Mouse (Mus musculus) lung, postnatal 0 days (tissue): ENCODE measurements around the gene Fbxw8. TPM values are rescaled to one million over a fixed set of nuclear protein-coding genes. Genes with fewer than 3 reads are reported as not detected.

Experiments
- ATAC-seq: fragments of 200-750 bp; cut with Nextera tagmentation; 2 replicates; pipeline ENCODE4 v1.8.0; 2017; ENCODE audit warnings: moderate library complexity
- DNase-seq: peaks from one replicate; pipeline ENCODE4 v3.0.0-alpha.2; 2016; ENCODE audit warnings: low spot score
- H3K27ac ChIP-seq: fragments of 300-500 bp; sonication (generic); 2 replicates; pipeline ENCODE4 v1.5.1; 2014; ENCODE audit warnings: antibody characterized with exemption, mild to moderate bottlenecking, low read length, mixed read lengths
- H3K27me3 ChIP-seq: fragments of 300-500 bp; sonication (generic); replicated peaks from 2 replicates; pipeline ENCODE4 v1.6.1; 2014; ENCODE audit warnings: low read length, mixed read lengths; ENCODE audit not compliant: insufficient read depth
- H3K36me3 ChIP-seq: fragments of 300-500 bp; sonication (generic); 2 replicates; pipeline ENCODE4 v1.6.1; 2014; ENCODE audit warnings: low read length, mixed read lengths; ENCODE audit not compliant: insufficient read depth
- H3K4me1 ChIP-seq: fragments of 300-500 bp; sonication (generic); 2 replicates; pipeline ENCODE4 v1.6.1; 2014; ENCODE audit warnings: antibody characterized with exemption, low read depth, low read length, mixed read lengths; ENCODE audit not compliant: insufficient read depth
- H3K4me2 ChIP-seq: fragments of 300-500 bp; sonication (generic); replicated peaks from 2 replicates; pipeline ENCODE4 v1.6.1; 2014; ENCODE audit warnings: low read depth, mild to moderate bottlenecking, low read length, moderate library complexity, mixed read lengths
- H3K4me3 ChIP-seq: fragments of 300-500 bp; sonication (generic); 2 replicates; pipeline ENCODE4 v1.5.1; 2014; ENCODE audit warnings: low read depth, low read length
- H3K9ac ChIP-seq: fragments of 300-500 bp; sonication (generic); replicated peaks from 2 replicates; pipeline ENCODE4 v1.6.1; 2014; ENCODE audit warnings: low read depth, mild to moderate bottlenecking
- H3K9me3 ChIP-seq: fragments of 300-500 bp; sonication (generic); 2 replicates; pipeline ENCODE4 v1.6.1; 2016; ENCODE audit warnings: low read length, mixed read lengths
- CTCF ChIP-seq: IDR thresholded peaks from 2 replicates; pipeline ENCODE4 v1.5.1; 2016; ENCODE audit warnings: antibody characterized with exemption, mild to moderate bottlenecking
- EP300 ChIP-seq: IDR thresholded peaks from 2 replicates; pipeline ENCODE4 v1.6.1; 2016; ENCODE audit warnings: antibody characterized with exemption, mild to moderate bottlenecking, control low read depth
- WGBS: fragments of 180-500 bp; shearing (Covaris S2); extraction: QIAGEN DNeasy Blood & Tissue Kit; methylation state at CpG from one replicate; pipeline ENCODE4 v1.1.7; 2014; 5-methylcytosine and 5-hydroxymethylcytosine counted together
- polyA plus RNA-seq: library from polyadenylated mRNA; unstranded; fragments of >200 nt; fragmentation: Nextera tagmentation; extraction: Ambion mirVana; gene quantifications from 2 replicates; pipeline ENCODE4 v1.2.1, GENCODE M21; 2015

Gene Fbxw8
- polyA plus RNA-seq, 1 experiment from 2014 or later = 27.9 TPM

DNA sequence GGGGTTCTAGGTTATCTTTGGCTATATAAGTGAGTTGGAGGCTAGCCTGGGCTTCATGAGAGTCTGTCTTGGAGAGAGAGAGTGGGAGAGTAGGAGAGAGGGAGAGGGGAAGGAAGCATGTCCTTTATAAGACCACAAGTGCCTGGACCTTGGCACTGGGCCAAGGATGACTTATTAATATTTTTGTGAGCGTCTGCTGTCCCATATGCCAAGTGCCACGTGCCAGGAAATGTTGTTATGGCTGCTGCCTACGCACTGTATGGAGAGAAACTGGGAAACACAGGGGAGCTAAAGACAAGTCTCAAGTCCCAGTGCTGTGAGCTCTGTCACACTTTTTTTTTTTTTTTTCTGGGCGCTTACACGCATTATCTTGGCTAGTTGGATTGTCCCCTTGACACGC, 112.7 kb downstream of the Fbxw8 start:
- DNase-seq = no peak
- H3K27me3 ChIP-seq = no peaks in the 10 kb centered on the region
- H3K9me3 ChIP-seq = no peaks in the 10 kb centered on the region
- no peak overlapping the region for H3K27ac ChIP-seq
- no peak overlapping the region for H3K4me2 ChIP-seq
- 60% methylated on average over 6 of the region's 6 CpGs for WGBS
- no peak for ATAC-seq
- no peaks in the 10 kb centered on the region for H3K4me1 ChIP-seq
- no peaks in the 10 kb centered on the region for H3K36me3 ChIP-seq
- no peak overlapping the region for H3K9ac ChIP-seq
- no peak overlapping the region for H3K4me3 ChIP-seq
- TF ChIP-seq EP300 = no peak
- TF ChIP-seq CTCF = no peak

DNA sequence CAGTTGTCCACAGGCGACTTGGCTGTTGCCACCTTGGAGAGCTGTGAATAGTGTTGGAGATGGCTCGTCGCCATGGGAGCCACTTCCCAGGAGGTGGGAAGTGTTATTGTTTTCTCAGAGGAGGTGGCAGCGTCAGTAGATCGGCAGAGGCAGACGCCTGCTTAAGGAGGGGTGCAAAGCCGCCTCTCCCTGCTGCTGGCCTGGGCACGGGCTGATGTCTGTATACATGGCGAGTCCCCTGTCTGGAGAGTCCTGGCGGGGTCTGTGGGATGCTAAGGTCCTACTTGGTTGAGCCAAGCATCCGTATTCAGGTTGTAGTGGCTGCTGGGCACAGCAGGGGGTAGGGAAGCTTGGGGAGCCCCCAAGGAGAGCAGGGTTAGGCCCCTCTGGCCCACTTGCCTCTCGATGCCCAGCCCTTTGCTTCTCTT, 116.0 kb downstream of the Fbxw8 start:
- H3K36me3 ChIP-seq = no peaks in the 10 kb centered on the region
- ATAC-seq (no peak), DNase-seq (no peak)
- no peaks in the 10 kb centered on the region for H3K27me3 ChIP-seq
- H3K4me2 ChIP-seq = no peak overlapping the region
- H3K9me3 ChIP-seq = peaks cover 3% of the 10 kb centered on the region; the same call in 1 of the 2 replicates
- no peak overlapping the region for H3K27ac ChIP-seq
- TF ChIP-seq EP300 = no peak
- no peak for TF ChIP-seq CTCF
- H3K4me3 ChIP-seq = no peak overlapping the region
- 27% methylated on average over 12 of the region's 12 CpGs for WGBS
- H3K9ac ChIP-seq = no peak overlapping the region
- no peaks in the 10 kb centered on the region for H3K4me1 ChIP-seq

DNA sequence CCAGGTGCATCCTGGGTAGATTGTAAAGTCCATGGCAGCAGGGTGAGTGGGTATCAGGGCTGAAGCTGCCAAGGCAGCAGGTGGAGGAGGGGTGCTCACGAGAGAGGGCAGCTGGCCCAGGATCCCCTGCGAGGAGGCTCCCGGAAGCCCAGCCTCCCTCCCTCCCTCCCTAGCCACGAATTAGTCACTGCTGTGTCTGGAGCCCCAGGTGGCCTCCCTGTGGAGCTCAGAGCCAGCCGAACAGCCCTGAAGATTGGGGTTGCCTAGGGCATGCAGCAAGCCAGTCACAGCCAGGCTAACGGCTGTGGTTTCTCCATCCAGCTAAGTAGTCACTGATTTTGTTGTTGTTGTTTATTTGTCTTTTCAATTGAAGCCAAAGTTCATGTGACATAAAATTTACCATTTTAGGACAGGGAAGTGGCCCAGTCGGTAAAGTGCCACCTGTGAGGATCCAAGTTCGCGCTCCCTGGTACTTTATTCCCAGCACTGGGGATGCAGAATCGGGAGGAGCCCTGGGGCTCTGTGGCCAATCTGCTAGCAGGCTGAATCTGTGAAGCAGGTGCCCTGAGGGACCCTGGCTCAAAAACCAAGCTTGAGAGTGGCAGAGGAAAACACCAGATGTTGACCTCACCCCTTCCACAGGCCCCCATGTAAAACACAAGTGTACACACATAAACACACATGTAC, 117.3 kb downstream of the Fbxw8 start:
- Histone ChIP-seq H3K4me1 (no peaks in the 10 kb centered on the region), H3K27me3 (no peaks in the 10 kb centered on the region), H3K4me3 (no peak overlapping the region), H3K27ac (no peak overlapping the region), H3K4me2 (0 out of 2 replicates have a peak overlapping the region, but pooled peaks have one; percentile 9), H3K36me3 (no peaks in the 10 kb centered on the region), H3K9me3 (peaks cover 3% of the 10 kb centered on the region; the same call in 1 of the 2 replicates), H3K9ac (no peak overlapping the region)
- no peak for TF ChIP-seq CTCF
- peak; percentile 44 for DNase-seq
- peak; percentile 69 for ATAC-seq
- 12% methylated on average over 9 of the region's 10 CpGs for WGBS

DNA sequence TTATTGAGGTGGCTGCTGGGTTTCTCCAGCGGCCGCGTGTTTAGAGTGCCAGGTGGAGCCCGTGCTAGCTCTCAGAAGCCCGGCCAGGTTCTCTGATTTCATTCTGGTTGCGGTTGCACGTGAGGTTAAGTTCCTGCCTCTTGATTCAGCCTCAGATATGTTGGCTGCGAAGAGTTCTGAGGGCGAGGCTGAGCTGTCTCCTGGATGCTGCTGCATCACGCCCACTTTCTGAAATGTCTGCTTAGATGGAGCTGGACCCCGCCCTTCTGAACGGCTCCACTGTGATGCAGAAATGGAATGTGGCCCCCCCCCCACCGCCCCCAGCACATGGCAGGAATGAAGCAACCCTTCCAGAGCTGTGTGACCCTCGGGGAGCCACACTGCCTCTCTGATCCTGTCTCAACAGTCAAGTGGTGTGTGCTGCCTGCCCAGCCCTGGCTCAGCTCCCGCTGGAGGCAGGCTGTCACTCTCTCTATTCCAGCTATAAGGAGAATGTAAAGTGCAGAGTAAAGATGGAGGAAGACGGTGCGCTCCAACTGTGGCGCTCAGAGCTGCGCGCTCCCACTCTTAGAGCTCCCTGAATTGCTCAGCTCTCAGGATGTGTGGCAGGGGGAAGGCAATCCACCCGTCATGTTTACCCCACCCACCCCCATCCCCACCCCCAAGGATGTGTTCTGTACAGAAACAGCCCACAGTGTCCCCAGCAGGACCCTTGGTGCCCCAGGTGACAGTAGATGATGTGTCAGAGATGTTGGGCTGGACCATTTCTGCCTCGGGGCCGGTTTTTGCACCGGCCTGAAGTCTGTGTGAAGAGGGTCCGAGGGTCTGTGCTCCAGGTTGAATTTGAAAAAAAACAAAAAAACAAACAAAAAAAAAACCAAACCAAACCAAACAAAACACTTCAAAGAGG, 118.1 kb downstream of the Fbxw8 start:
- no peak for TF ChIP-seq EP300
- no peak for TF ChIP-seq CTCF
- H3K4me2 ChIP-seq = 0 out of 2 replicates have a peak overlapping the region, but pooled peaks have one; percentile 9

DNA sequence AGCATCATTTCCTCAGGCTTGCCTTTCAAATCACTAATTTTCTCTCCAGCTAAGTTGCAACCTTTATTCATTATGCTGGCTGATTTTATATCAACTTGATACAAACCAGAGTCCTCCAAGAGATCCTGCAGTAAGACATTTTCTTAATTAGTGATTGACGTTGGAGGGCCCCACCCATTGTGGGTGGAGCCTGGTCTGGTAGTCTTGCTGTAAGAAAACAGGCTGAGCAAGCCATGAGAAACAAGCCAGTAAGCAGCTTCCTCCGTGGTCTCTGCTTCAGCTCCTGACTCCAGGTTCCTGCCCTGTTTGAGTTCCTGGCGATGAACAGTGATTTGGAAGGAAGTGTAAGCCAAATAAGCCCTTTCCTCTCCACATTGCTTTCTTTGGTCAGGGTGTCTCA, 119.5 kb downstream of the Fbxw8 start:
- Histone ChIP-seq H3K27me3 (no peaks in the 10 kb centered on the region), H3K9ac (no peak overlapping the region), H3K27ac (no peak overlapping the region), H3K9me3 (peaks cover 3% of the 10 kb centered on the region; the same call in 1 of the 2 replicates), H3K36me3 (no peaks in the 10 kb centered on the region), H3K4me1 (no peaks in the 10 kb centered on the region), H3K4me2 (no peak overlapping the region), H3K4me3 (no peak overlapping the region)
- WGBS = 38% methylated on average over 3 of the region's 3 CpGs
- ATAC-seq (no peak), DNase-seq (no peak)
- no peak for TF ChIP-seq CTCF
- TF ChIP-seq EP300 = no peak

More for the DNA sequence above, 118.1 kb downstream of the Fbxw8 start:
- H3K4me3 ChIP-seq = no peak overlapping the region
- ATAC-seq = peak; percentile 25
- H3K9me3 ChIP-seq = peaks cover 3% of the 10 kb centered on the region; the same call in 1 of the 2 replicates
- DNase-seq = no peak
- no peaks in the 10 kb centered on the region for H3K4me1 ChIP-seq
- no peaks in the 10 kb centered on the region for H3K36me3 ChIP-seq
- H3K27ac ChIP-seq = no peak overlapping the region
- no peaks in the 10 kb centered on the region for H3K27me3 ChIP-seq
- WGBS = 23% methylated on average over 25 of the region's 25 CpGs
- no peak overlapping the region for H3K9ac ChIP-seq

DNA sequence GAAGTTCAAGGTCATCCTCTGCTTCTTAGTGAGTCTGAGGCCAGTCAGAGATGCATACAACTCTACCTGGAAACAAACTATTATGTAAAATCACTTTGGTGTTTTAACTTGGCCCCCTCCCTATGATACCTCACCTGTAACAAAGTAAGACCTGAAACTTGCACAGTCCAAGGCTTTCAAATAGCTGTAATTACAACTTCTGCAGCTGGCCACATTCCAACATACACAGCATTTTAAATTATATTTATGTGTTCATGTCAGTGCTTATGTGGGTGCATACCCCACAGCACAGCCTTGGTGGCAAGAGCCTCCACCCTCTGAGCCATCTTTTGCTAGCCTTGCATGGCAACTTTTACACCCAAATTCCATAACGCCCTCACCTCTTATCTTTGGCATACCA, 120.6 kb downstream of the Fbxw8 start:
- no peak for DNase-seq
- 76% methylated on average over 1 of the region's 1 CpGs for WGBS
- H3K36me3 ChIP-seq = no peaks in the 10 kb centered on the region
- no peak overlapping the region for H3K4me2 ChIP-seq
- TF ChIP-seq EP300 = no peak
- no peak for TF ChIP-seq CTCF
- no peak overlapping the region for H3K27ac ChIP-seq
- no peak overlapping the region for H3K9ac ChIP-seq
- H3K4me3 ChIP-seq = no peak overlapping the region
- ATAC-seq = no peak
- 0 out of 2 replicates have a peak, but pooled peaks cover under 1% of the 10 kb centered on the region for H3K27me3 ChIP-seq
- no peaks in the 10 kb centered on the region for H3K4me1 ChIP-seq
- peaks cover 3% of the 10 kb centered on the region; the same call in 1 of the 2 replicates for H3K9me3 ChIP-seq
